Mouse (Mus musculus) kidney, adult 2 months (tissue): ENCODE results near the gene Pip5k1b. TPM values are rescaled to one million over a fixed set of nuclear protein-coding genes. Genes with fewer than 3 reads are reported as not detected.

ENCODE experiments used
- DNase-seq: peaks from one replicate; pipeline ENCODE4 v3.0.0; 2021
- H3K27ac ChIP-seq: fragments of 200-500 bp; 2 replicates; pipeline ENCODE4 v1.5.1; 2012; ENCODE audit warnings: low read depth, low read length, control low read depth, inconsistent platforms; ENCODE audit not compliant: insufficient read depth
- H3K27me3 ChIP-seq: fragments of 200-500 bp; replicated peaks from 2 replicates; pipeline ENCODE4 v1.6.1; 2012; ENCODE audit warnings: mild to moderate bottlenecking, moderate library complexity, low read length, inconsistent platforms; ENCODE audit not compliant: control insufficient read depth, insufficient read depth
- H3K36me3 ChIP-seq: fragments of 200-500 bp; 2 replicates; pipeline ENCODE4 v1.6.1; 2012; ENCODE audit warnings: mild to moderate bottlenecking, moderate library complexity, low read length, inconsistent platforms; ENCODE audit not compliant: control insufficient read depth, insufficient read depth
- H3K4me1 ChIP-seq: fragments of 200-500 bp; 2 replicates; pipeline ENCODE4 v1.6.1; 2011; ENCODE audit warnings: low read length; ENCODE audit not compliant: control insufficient read depth, insufficient read depth
- H3K4me3 ChIP-seq: fragments of 200-500 bp; 2 replicates; pipeline ENCODE4 v1.5.1; 2011; ENCODE audit warnings: mild to moderate bottlenecking, low read depth, low read length, control low read depth; ENCODE audit not compliant: insufficient read depth
- CTCF ChIP-seq: fragments of 200-500 bp; conservative IDR thresholded peaks from 2 replicates; pipeline ENCODE4 v1.5.1; 2011; ENCODE audit warnings: low read depth, mild to moderate bottlenecking, control low read depth, low read length, moderate library complexity, mixed read lengths; ENCODE audit not compliant: insufficient read depth, insufficient read length
- POLR2A ChIP-seq: fragments of 200-500 bp; IDR thresholded peaks from one replicate; pipeline ENCODE4 v1.6.1; 2011; ENCODE audit warnings: low read depth, low read length, control low read depth
- WGBS: fragments of 180-500 bp; shearing (Covaris S2); methylation state at CpG from one replicate; pipeline ENCODE4 v1.1.7; 2018; 5-methylcytosine and 5-hydroxymethylcytosine counted together
- polyA plus RNA-seq: library from polyadenylated mRNA; depleted of rRNA; stranded (reverse); fragments of >200 nt; gene quantifications from 2 replicates; pipeline ENCODE4 v1.2.3, GENCODE M21; 2012

The Pip5k1b gene
- polyA plus RNA-seq, 1 experiment: 3.7 TPM

- H3K27me3 ChIP-seq: no peaks in the 10 kb centered on the region
- no peaks in the 10 kb centered on the region for H3K36me3 ChIP-seq
- H3K27ac ChIP-seq: no peak overlapping the region
- H3K4me3 ChIP-seq: no peak overlapping the region
- no peak for TF ChIP-seq CTCF
- TF ChIP-seq POLR2A: no peak
- no peak for DNase-seq
- WGBS: 60% methylated on average over 12 of the region's 12 CpGs
- no peaks in the 10 kb centered on the region for H3K4me1 ChIP-seq
These were observed 242.9 kb downstream of the Pip5k1b start for GRCm38 (mm10) chr19:24312556-24313342.

GRCm38 (mm10) chr19:24312046-24312445 is 243.6 kb downstream of the Pip5k1b start:
- no peak for TF ChIP-seq POLR2A
- TF ChIP-seq CTCF: no peak
- H3K36me3 ChIP-seq: no peaks in the 10 kb centered on the region
- WGBS: 70% methylated on average over 5 of the region's 5 CpGs
- H3K27ac ChIP-seq: no peak overlapping the region
- H3K27me3 ChIP-seq: no peaks in the 10 kb centered on the region
- no peaks in the 10 kb centered on the region for H3K4me1 ChIP-seq
- no peak overlapping the region for H3K4me3 ChIP-seq
- no peak for DNase-seq

GRCm38 (mm10) chr19:24308305-24308705 is 247.4 kb downstream of the Pip5k1b start:
- no peaks in the 10 kb centered on the region for H3K36me3 ChIP-seq
- TF ChIP-seq POLR2A: no peak
- peak; percentile 22 for DNase-seq
- peak overlapping the region; percentile 30; the same call in 1 of the 2 replicates for H3K27ac ChIP-seq
- no peaks in the 10 kb centered on the region for H3K27me3 ChIP-seq
- no peaks in the 10 kb centered on the region for H3K4me1 ChIP-seq
- H3K4me3 ChIP-seq: no peak overlapping the region
- 32% methylated on average over 5 of the region's 5 CpGs for WGBS

- Histone ChIP-seq H3K4me1 (no peaks in the 10 kb centered on the region), H3K4me3 (no peak overlapping the region), H3K27ac (no peak overlapping the region), H3K36me3 (no peaks in the 10 kb centered on the region), H3K27me3 (no peaks in the 10 kb centered on the region)
- no peak for DNase-seq
- TF ChIP-seq POLR2A (no peak), CTCF (no peak)
- 52% methylated on average over 13 of the region's 13 CpGs for WGBS
These were observed 248.1 kb downstream of the Pip5k1b start for GRCm38 (mm10) chr19:24307271-24308221.

- no peak for DNase-seq
- Histone ChIP-seq H3K27ac (no peak overlapping the region), H3K36me3 (no peaks in the 10 kb centered on the region), H3K4me3 (no peak overlapping the region), H3K27me3 (no peaks in the 10 kb centered on the region), H3K4me1 (no peaks in the 10 kb centered on the region)
- no peak for TF ChIP-seq POLR2A
- TF ChIP-seq CTCF: 0 out of 2 replicates have a peak, but pooled peaks have one; percentile 9
- 94% methylated on average over 5 of the region's 5 CpGs for WGBS
These were observed 249.3 kb downstream of the Pip5k1b start for GRCm38 (mm10) chr19:24306351-24306750.

GRCm38 (mm10) chr19:24302198-24302597 is 253.5 kb downstream of the Pip5k1b start:
- WGBS: 69% methylated on average over 10 of the region's 10 CpGs
- H3K27me3 ChIP-seq: no peaks in the 10 kb centered on the region
- no peaks in the 10 kb centered on the region for H3K36me3 ChIP-seq
- H3K27ac ChIP-seq: no peak overlapping the region
- H3K4me3 ChIP-seq: no peak overlapping the region
- TF ChIP-seq CTCF (no peak), POLR2A (no peak)
- H3K4me1 ChIP-seq: no peaks in the 10 kb centered on the region
- DNase-seq: no peak

- H3K27me3 ChIP-seq: no peaks in the 10 kb centered on the region
- H3K36me3 ChIP-seq: no peaks in the 10 kb centered on the region
- H3K27ac ChIP-seq: no peak overlapping the region
- TF ChIP-seq CTCF: no peak
- no peak for TF ChIP-seq POLR2A
- DNase-seq: no peak
- H3K4me3 ChIP-seq: no peak overlapping the region
- H3K4me1 ChIP-seq: no peaks in the 10 kb centered on the region
- WGBS: 52% methylated on average over 5 of the region's 5 CpGs
These were observed 253.9 kb downstream of the Pip5k1b start for GRCm38 (mm10) chr19:24301768-24302148.
